Mouse (Mus musculus): ENCODE data around the gene Hnrnpul1. TPM values are rescaled to one million over a fixed set of nuclear protein-coding genes. Genes with fewer than 3 reads are reported as not detected.
A peak's percentile ranks its signal among the peaks of the same experiment; 100 is the strongest.

The Hnrnpul1 gene
- polyA plus RNA-seq, 1 experiment from 2014 or later = 58.5 TPM

- H3K36me3 ChIP-seq = no peaks in the 10 kb centered on the region
- H3K4me2 ChIP-seq = peak within 1 kb of the TSS; percentile 55
- 0 out of 2 replicates have a peak within 1 kb of the TSS, but pooled peaks have one; percentile 34 for H3K27ac ChIP-seq
- peaks cover 35% of the 10 kb centered on the region for H3K27me3 ChIP-seq
- 0 out of 2 replicates have a peak, but pooled peaks have one; percentile 33 for ATAC-seq (ENCODE audit: borderline replicate concordance, extremely low read depth, low FRiP score, low TSS enrichment)
- whole genome bisulfite sequencing = 4% methylated on average over 29 of the region's 29 CpGs
- peaks cover 20% of the 10 kb centered on the region for H3K4me1 ChIP-seq
- 0 out of 2 replicates have a peak within 1 kb of the TSS, but pooled peaks have one; percentile 2 for H3K9ac ChIP-seq
- peak within 1 kb of the TSS; percentile 25 for H3K4me3 ChIP-seq
- no peaks in the 10 kb centered on the region for H3K9me3 ChIP-seq
Measured at GRCm38 (mm10) chr7:25674719-25675300, 79.7 kb downstream of the Hnrnpul1 start, which contains the start of gene Tmem91. Tmem91 (minus strand) TSS chr7:25675166.

- peaks cover 18% of the 10 kb centered on the region for H3K4me1 ChIP-seq
- WGBS = 22% methylated on average over 9 of the region's 9 CpGs
- no peak overlapping the region for H3K4me3 ChIP-seq
- peak overlapping the region; percentile 55 for H3K4me2 ChIP-seq
- no peaks in the 10 kb centered on the region for H3K36me3 ChIP-seq
- no peak for ATAC-seq (ENCODE audit: borderline replicate concordance, extremely low read depth, low FRiP score, low TSS enrichment)
- H3K9ac ChIP-seq = 0 out of 2 replicates have a peak overlapping the region, but pooled peaks have one; percentile 2
- no peaks in the 10 kb centered on the region for H3K9me3 ChIP-seq
- no peak overlapping the region for H3K27ac ChIP-seq
- H3K27me3 ChIP-seq = peaks cover 35% of the 10 kb centered on the region
Measured at GRCm38 (mm10) chr7:25674297-25674696, 80.3 kb downstream of the Hnrnpul1 start.

GRCm38 (mm10) chr7:25672442-25672841 lies 82.1 kb downstream of the Hnrnpul1 start:
- Histone ChIP-seq H3K4me3 (no peak overlapping the region), H3K27me3 (peaks cover 31% of the 10 kb centered on the region), H3K9ac (no peak overlapping the region), H3K27ac (no peak overlapping the region), H3K4me2 (no peak overlapping the region), H3K4me1 (peaks cover 18% of the 10 kb centered on the region), H3K9me3 (no peaks in the 10 kb centered on the region), H3K36me3 (peaks cover 16% of the 10 kb centered on the region)
- ATAC-seq (ENCODE audit: borderline replicate concordance, extremely low read depth, low FRiP score, low TSS enrichment) = no peak
- 49% methylated on average over 4 of the region's 4 CpGs for WGBS

- H3K9ac ChIP-seq = no peak overlapping the region
- no peak for ATAC-seq (ENCODE audit: borderline replicate concordance, extremely low read depth, low FRiP score, low TSS enrichment)
- WGBS = 48% methylated on average over 2 of the region's 2 CpGs
Measured at GRCm38 (mm10) chr7:25671686-25672085, 82.9 kb downstream of the Hnrnpul1 start.

More at GRCm38 (mm10) chr7:25671686-25672085, 82.9 kb downstream of the Hnrnpul1 start:
- Histone ChIP-seq H3K36me3 (peaks cover 16% of the 10 kb centered on the region), H3K27ac (no peak overlapping the region), H3K4me1 (peaks cover 15% of the 10 kb centered on the region), H3K27me3 (peaks cover 31% of the 10 kb centered on the region), H3K9me3 (no peaks in the 10 kb centered on the region), H3K4me3 (no peak overlapping the region), H3K4me2 (no peak overlapping the region)

Other genes starting within 250 kb of the Hnrnpul1 start
- gene Ceacam2, start 214.9 kb downstream of the Hnrnpul1 start, polyA plus RNA-seq (2015; fragmentation: Nextera tagmentation; extraction: Ambion mirVana) = 0.08 and 0.16 TPM in 2 replicates
- gene Erich4, start 138.9 kb downstream of the Hnrnpul1 start, polyA plus RNA-seq (2015; fragmentation: Nextera tagmentation; extraction: Ambion mirVana) = not detected in 2 replicates
- gene Dmac2, start 135.3 kb downstream of the Hnrnpul1 start, polyA plus RNA-seq (2015; fragmentation: Nextera tagmentation; extraction: Ambion mirVana) = 31.5 and 34.6 TPM in 2 replicates
- gene B3gnt8, start 128.1 kb downstream of the Hnrnpul1 start, polyA plus RNA-seq (2015; fragmentation: Nextera tagmentation; extraction: Ambion mirVana) = 9.9 and 11.4 TPM in 2 replicates
- gene Bckdha, start 95.8 kb downstream of the Hnrnpul1 start, polyA plus RNA-seq (2015; fragmentation: Nextera tagmentation; extraction: Ambion mirVana) = 55.9 and 57.0 TPM in 2 replicates
- 75.7 and 78.7 TPM in 2 replicates for gene Exosc5, start 95.6 kb downstream of the Hnrnpul1 start, polyA plus RNA-seq (2015; fragmentation: Nextera tagmentation; extraction: Ambion mirVana)
- gene Tmem91, start 79.6 kb downstream of the Hnrnpul1 start, polyA plus RNA-seq (2015; fragmentation: Nextera tagmentation; extraction: Ambion mirVana) = 2.1 and 2.6 TPM in 2 replicates
- gene B9d2, start 74.0 kb downstream of the Hnrnpul1 start, polyA plus RNA-seq (2015; fragmentation: Nextera tagmentation; extraction: Ambion mirVana) = 26.8 and 30.9 TPM in 2 replicates
- 2.9 and 3.5 TPM in 2 replicates for gene Tgfb1, start 67.8 kb downstream of the Hnrnpul1 start, polyA plus RNA-seq (2015; fragmentation: Nextera tagmentation; extraction: Ambion mirVana)
- gene Ccdc97, start 35.7 kb downstream of the Hnrnpul1 start, polyA plus RNA-seq (2015; fragmentation: Nextera tagmentation; extraction: Ambion mirVana) = 18.2 and 19.2 TPM in 2 replicates
- 53.7 and 56.5 TPM in 2 replicates for gene Axl, start 33.9 kb upstream of the Hnrnpul1 start, polyA plus RNA-seq (2015; fragmentation: Nextera tagmentation; extraction: Ambion mirVana)
- gene Cyp2s1, start 62.2 kb upstream of the Hnrnpul1 start, polyA plus RNA-seq (2015; fragmentation: Nextera tagmentation; extraction: Ambion mirVana) = 10.7 and 11.4 TPM in 2 replicates
- 0.35 and 0.59 TPM in 2 replicates for gene Cyp2b10, start 142.9 kb upstream of the Hnrnpul1 start, polyA plus RNA-seq (2015; fragmentation: Nextera tagmentation; extraction: Ambion mirVana)

All from lung, embryonic 15.5 days (tissue).